Mouse (Mus musculus) brain, embryonic 14.5 days (tissue): ENCODE measurements at regions not wholly inside any gene's neighbourhood (a gene's known extent, or its start where the extent isn't known, plus 50 kb on each side); places are given as distances from the start of the nearest gene placed in this dataset.

Experiments used
- DNase-seq: peaks from one replicate; pipeline ENCODE4 v3.0.0-alpha.2; 2011; ENCODE audit warnings: low read depth
- CTCF ChIP-seq: fragments of 200-500 bp; IDR thresholded peaks from 2 replicates; pipeline ENCODE4 v1.5.1; 2012; ENCODE audit warnings: inconsistent platforms, mild to moderate bottlenecking, moderate library complexity, borderline replicate concordance; ENCODE audit not compliant: insufficient read depth, insufficient read length; ENCODE audit errors: extremely low read depth
- POLR2A ChIP-seq: fragments of 200-500 bp; IDR thresholded peaks from 2 replicates; pipeline ENCODE4 v1.6.1; 2012; ENCODE audit warnings: mild to moderate bottlenecking, inconsistent platforms, borderline replicate concordance; ENCODE audit not compliant: poor library complexity, insufficient read depth, insufficient read length, severe bottlenecking; ENCODE audit errors: extremely low read depth

DNA sequence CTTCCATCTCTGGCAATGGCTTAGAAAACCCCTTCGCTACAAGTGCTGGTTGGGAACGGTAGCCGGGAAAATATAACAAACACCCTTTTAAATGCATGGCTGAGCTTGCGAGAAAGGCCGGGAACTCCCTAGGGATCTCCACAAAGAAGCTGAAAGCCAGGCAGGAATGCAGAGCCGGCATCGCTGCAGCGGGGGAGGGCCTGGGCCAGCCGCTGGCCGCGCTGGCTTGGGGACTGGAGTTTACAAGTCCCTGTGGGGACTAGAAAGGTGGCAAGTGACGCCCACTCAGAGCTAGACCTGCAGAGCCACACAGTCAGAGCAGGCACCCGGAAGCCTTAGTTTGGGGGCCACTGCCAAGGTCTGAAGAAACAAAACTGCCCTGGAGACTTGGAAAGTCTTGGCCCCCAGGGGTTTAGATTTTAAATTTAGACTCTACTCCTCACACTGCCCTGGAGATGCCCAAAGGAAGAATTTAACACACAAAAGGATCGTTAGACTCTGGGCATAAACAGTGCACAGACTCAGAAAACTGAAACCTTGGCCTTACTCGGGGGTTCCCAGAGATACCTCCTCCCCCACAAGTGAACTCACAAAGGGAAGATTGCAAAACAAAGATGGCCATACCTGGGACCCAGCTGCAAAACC lies 59.4 kb downstream of the 1700001O22Rik start:
- TF ChIP-seq CTCF (no peak), POLR2A (no peak)
- DNase-seq = peak; percentile 96

DNA sequence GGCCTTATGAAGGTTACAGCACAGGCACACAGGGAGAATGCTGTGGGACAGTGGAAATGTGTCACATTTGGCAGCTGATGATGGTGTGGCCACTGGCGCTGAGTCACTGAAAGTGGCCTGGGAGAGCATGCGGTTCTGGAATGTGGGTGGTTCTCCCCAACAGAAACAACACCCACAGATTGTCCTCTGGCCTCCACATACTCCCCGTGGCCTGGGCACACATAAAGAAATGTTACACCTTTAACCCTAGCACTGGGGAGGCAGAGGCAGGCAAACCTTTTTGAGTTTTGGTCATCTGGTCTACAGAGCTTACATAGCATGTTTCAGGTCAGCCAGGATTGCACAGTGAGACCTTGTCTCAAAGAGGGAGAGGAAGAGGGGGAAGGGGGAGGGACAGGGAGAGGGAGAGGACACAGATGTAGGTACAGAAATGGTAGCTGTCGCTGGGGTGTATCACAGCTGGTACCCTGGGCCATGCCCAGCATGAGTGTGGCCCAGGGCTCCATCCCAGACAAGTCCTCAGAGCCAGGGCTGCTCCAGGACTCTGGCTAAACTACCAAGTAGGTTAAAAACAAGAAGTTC lies 60.1 kb downstream of the 1700001O22Rik start:
- peak; percentile 53 for DNase-seq
- TF ChIP-seq CTCF = no peak
- no peak for TF ChIP-seq POLR2A

DNA sequence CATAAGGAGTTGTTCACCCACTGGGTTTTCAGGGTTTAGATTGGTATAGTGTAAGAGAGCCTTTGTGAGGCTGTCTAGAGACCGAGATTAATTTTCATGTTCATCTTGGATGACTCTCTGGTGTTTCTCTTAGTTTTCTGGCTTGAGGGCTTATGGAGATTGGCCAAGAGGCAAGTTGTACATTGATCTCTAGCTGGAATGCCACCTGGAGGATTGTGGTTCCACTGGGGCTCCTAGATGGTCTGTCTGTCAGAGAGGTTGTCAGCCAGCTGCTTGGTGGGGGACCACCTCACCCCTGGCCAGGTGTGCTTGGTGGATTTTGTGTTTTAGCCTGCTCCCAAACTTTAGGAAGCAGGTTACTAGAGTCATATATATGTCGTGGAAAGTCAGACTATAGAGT lies 62.0 kb downstream of the 1700001O22Rik start:
- TF ChIP-seq CTCF (no peak), POLR2A (no peak)

DNA sequence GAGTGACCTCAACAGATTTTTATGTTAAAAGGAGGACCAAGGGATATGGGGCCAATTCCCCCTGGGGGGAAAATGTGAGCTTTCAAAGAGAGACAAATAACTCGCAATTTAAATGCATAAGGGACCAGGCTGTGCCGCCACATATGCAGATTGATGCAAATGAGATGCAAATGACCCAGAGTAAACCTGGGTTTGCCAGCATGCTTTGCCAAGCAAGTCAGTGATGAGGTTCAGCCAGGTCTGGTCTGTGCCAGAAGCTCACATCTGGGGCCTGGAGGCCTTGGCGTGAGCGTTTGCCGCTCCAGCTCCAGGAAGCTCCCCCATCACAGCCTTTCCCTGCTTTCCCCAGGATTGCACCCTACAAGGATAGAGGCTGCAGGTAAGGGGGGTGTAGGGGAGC lies 65.7 kb downstream of the 1700001O22Rik start:
- DNase-seq = peak; percentile 96
- TF ChIP-seq CTCF (no peak), POLR2A (no peak)

More for the DNA sequence above, 62.0 kb downstream of the 1700001O22Rik start:
- DNase-seq = no peak

DNA sequence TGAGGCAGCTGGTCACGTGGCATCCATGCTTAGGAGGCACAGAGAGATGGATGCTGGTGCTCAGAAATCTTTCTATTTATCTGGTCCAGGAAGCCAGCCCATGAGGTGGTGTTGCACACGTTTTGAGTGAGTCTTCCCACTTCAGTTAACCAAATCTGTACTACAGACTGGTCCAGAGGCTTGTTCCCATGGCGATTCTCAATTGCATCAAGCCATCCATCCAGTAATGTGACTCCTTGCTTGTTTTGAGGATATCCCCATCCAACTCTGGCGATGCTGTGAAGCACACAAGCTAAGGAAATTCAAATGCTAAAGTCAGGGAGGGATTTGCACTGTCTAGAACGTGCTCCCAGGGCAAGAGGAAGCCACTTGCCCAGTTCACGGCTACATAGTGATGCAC lies 66.8 kb downstream of the 1700001O22Rik start:
- TF ChIP-seq CTCF = no peak
- no peak for TF ChIP-seq POLR2A
- peak; percentile 55 for DNase-seq

DNA sequence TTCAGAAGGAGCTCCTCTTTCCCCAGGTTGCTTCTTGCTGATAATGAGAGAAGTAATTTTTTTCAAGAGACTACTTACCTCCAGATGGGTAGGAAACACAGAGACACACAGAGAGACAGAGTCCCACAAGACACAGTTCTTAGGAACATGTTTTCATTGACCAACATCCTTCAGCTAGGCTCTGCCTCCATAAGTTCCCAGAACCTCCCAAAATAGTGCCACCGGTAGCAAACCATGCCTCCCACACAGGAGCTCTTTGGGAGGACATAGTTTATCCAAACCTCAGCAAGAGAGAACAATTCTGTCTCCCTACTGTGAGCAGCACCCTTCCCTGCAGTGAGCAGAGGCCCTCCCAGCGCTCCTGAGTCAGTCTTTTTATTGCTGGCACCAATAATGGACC lies 67.2 kb downstream of the 1700001O22Rik start:
- DNase-seq = peak; percentile 19
- TF ChIP-seq POLR2A = no peak
- TF ChIP-seq CTCF = no peak

DNA sequence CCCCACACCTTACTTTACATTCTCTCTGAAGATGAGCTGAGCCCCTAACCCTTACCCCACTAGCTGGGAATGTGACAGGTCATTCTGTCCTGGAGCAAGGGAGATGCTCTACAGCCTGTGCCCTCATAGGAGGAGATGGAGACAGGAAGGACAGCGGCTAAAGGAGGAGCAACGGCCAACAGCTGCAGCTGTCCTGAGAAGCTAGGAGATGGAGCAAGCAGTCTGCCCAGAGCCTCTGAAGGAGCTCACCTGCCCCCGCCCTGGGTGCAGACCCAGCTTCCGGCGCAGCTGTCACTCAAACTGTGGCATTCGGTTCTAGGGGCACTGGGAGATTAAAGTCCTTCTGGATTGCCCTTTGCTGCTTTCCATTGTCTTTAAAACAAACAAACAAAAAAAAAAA lies 69.6 kb downstream of the 1700001O22Rik start:
- no peak for DNase-seq
- TF ChIP-seq CTCF (no peak), POLR2A (no peak)

DNA sequence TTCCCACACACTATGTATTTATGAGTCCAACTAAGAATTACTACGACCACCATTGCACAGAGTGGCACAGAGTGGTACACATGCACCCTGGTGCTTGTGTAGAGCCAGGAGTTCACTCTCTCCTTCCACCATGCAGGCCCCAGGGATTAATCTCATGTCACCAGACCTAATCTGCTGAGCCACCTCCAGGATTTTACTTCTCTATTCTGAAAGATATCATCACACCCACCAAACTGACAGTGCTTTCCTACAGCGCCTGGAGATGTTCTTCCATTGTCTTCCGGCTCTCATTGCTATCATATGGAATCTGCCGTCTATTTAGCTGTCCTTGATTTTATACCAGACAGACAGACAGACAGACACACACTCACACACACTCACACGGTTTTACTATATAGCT lies 71.6 kb downstream of the 1700001O22Rik start:
- no peak for DNase-seq
- TF ChIP-seq CTCF (no peak), POLR2A (no peak)

DNA sequence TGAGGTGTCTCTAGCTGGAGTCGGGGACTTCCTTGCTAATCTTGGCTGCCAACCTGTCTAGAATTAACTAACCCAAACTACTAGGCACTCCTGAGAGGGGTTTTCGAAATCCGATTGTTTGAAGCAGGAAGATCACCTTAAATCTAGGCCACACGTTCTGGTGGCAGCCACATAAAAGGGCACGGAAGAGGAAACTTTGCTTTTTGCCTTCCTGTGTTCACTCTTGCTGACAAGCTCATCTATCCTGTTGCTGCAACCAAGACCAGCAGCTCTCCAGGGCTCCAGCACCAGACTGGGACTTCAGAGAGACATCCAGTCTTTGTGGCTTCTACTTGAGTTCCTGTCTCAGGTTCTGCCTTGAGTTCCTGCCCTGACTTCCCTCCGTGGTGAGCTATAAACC lies 75.5 kb downstream of the 1700001O22Rik start:
- no peak for DNase-seq
- no peak for TF ChIP-seq CTCF
- no peak for TF ChIP-seq POLR2A

DNA sequence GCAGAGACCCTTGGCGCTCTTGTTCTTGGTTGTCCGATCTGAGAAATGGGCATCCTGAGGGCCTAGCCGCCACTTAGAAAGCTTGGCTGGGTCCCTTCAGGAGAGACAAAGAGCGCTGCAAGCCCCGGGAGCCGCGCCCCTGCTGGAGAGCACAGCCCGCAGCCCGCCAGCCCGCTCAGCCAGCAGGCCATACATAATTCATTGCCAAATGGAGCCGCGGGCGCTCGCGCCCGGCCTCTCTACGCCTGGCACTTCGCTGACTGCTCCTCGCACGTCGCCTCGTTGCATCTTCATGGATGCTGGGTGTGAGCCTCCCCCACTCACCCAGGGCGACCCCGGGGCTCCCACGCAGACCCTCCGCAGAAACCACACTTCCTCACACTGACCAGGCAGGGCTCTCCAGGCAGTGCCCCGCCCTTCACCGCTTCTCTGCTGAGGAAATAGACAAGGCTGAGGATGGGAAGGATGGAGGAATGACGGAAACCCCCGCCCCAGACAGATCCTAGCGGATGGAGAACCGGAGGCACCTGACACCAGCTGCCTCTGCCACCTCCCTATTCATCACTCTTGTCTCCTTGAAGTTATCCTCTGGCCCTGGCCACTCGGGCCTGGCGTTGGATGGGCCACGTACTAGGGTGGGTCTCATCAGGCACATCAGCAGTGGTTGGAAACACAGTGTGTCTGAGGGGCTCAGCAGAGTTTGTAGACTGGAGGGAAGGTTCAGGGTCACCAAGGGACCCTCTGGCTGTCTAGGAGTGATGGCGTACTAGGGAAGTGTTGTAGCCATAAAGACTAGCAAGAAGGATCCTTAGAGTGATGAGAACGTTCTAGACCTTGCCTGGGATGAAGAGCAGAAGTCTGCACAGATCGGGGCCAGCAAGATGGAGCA lies 77.6 kb downstream of the 1700001O22Rik start:
- peak; percentile 44; the same call in 1 of the 2 replicates for TF ChIP-seq CTCF
- 0 out of 2 replicates have a peak, but pooled peaks have one; percentile 8 for TF ChIP-seq POLR2A
- DNase-seq = peak; percentile 95

DNA sequence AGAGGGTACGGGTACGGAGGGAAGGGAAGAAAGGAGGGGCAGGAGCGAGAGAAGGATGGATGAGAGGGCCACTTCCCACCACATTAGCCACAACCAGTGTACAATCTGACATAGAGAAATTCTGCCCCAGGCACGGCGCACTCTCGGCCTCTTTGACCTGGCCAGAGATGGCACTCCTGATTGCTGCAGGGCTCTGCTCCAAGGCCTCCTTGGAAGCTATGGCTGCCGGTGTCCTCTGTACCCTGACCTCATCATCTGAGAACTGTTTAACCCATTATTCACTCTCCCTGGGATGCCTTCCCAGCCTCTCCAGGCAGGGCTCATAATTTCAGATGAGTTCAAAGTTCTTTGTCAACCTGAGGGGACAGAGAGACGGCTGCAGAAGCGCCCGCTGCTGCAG lies 78.3 kb downstream of the 1700001O22Rik start:
- DNase-seq = no peak

DNA sequence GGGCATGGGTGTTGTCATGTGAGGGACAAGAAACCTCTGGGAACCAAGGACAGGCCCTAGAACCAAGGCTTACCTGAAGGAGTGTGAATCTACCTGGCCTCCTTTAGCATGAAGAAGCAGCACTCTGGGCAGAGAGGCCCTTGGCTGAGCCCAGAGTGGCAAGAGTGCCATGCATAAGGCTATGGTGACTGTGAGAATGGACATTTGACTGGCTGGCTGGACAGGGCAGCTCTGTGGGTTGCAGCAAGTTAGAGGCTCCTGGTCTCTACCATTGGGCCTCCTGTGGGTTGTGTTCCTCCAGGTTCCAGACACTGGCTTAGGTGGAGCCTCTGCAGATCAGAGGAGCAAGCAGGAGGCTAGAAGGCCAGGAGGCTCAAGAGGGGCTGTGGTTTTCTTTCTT lies 78.9 kb downstream of the 1700001O22Rik start:
- no peak for TF ChIP-seq CTCF
- TF ChIP-seq POLR2A = no peak
- DNase-seq = no peak

More for the DNA sequence above, 78.3 kb downstream of the 1700001O22Rik start:
- no peak for TF ChIP-seq POLR2A
- no peak for TF ChIP-seq CTCF

DNA sequence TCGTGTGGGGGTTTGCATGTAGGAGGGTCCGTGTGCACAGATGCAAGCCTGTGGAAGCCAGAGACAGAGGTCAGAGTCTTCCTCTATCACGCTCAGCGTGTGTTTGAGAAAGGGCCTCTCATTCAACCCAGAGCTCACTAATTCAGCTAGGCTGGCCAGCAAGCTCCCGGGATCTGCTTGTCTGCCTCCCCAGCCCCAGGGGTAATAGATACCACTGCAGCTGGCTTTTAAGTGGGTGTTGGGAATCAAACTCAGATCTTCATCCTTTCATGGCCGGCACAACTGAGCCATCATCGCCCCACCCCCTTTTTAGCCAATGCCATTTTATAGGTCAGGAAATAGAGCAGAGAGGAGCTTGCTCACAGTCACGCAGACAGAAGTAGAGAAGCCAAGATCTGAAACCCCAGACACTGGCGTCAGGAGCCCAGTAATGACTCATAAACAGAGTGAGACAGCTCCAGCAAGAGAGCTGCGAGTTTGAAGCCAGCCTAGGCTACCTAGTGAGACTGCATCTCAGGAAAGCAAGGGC lies 80.3 kb downstream of the 1700001O22Rik start:
- DNase-seq = peak; percentile 80
- TF ChIP-seq POLR2A (peak; percentile 4; the same call in 1 of the 2 replicates), CTCF (no peak)
